Mouse (Mus musculus): ENCODE data around the gene Gpr135. TPM values are rescaled to one million over a fixed set of nuclear protein-coding genes. Genes with fewer than 3 reads are reported as not detected.
"Not testable (repeated sequence)": the region's sequence is repeated elsewhere in the genome, so short reads cannot be mapped to it uniquely, and the experiment has no call there.

Gene Gpr135
- polyA plus RNA-seq, 1 experiment from 2014 or later: 0.64 TPM

DNA sequence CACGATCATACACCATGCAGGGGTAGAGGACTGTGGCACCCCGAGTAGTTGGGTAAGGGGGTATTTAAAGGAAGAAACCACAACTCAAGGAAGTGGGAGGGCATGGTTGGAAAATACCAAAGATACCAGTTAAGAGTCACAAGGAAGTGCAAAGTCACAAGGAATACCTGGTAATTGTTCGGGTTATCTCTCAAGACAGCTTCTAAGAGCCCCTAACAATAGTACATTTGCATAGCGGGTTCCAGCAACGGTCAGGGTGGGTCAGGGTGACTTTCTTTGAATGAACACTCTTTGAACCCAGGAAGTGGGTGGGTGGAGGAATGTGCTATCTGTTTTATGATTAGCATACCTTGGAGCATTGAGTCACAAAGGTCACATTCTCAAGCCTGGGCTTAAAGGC lies 20.8 kb downstream of the Gpr135 start:
- not testable (repeated sequence) for H3K9ac ChIP-seq; H3K27ac ChIP-seq; H3K4me2 ChIP-seq; H3K4me3 ChIP-seq; H3K27me3 ChIP-seq; H3K9me3 ChIP-seq; H3K4me1 ChIP-seq; ATAC-seq (ENCODE audit: borderline replicate concordance, extremely low read depth, low FRiP score, low TSS enrichment); H3K36me3 ChIP-seq
- WGBS: 86% methylated on average over 5 of the region's 5 CpGs

DNA sequence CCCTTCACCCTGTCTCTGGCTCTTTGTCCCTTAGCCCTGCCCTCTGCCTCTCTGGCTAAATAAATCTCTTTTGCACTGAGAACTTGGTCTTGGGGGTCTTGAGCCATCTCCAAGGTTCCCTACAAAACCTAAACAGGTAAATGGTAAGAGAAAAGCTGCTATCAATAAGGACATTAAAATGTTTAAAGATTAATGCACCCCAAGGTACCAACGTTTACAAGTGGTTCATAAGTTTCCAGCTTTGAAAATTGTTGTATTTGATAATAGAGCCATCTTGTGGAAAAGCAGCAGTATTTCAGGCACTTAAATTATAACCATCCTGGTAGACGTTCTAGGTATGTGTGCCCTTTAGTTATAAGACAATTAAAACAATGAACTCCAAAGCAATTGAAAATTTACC lies 23.4 kb downstream of the Gpr135 start:
- Histone ChIP-seq H3K27me3 (no peaks in the 10 kb centered on the region), H3K36me3 (no peaks in the 10 kb centered on the region), H3K9me3 (no peaks in the 10 kb centered on the region), H3K27ac (no peak overlapping the region), H3K4me3 (no peak overlapping the region), H3K9ac (no peak overlapping the region), H3K4me1 (no peaks in the 10 kb centered on the region), H3K4me2 (no peak overlapping the region)
- ATAC-seq (ENCODE audit: borderline replicate concordance, extremely low read depth, low FRiP score, low TSS enrichment): no peak
- 2% methylated on average over 2 of the region's 2 CpGs for WGBS

GRCm38 (mm10) chr12:72041238-72041637 lies 29.7 kb downstream of the Gpr135 start:
- WGBS: 92% methylated on average over 3 of the region's 3 CpGs
- no peak overlapping the region for H3K9ac ChIP-seq
- peaks cover 2% of the 10 kb centered on the region; the same call in 1 of the 2 replicates for H3K4me1 ChIP-seq
- H3K27ac ChIP-seq: no peak overlapping the region
- 0 out of 2 replicates have a peak, but pooled peaks cover 3% of the 10 kb centered on the region for H3K9me3 ChIP-seq
- no peak overlapping the region for H3K4me2 ChIP-seq
- H3K36me3 ChIP-seq: no peaks in the 10 kb centered on the region
- H3K4me3 ChIP-seq: no peak overlapping the region
- H3K27me3 ChIP-seq: no peaks in the 10 kb centered on the region
- ATAC-seq (ENCODE audit: borderline replicate concordance, extremely low read depth, low FRiP score, low TSS enrichment): no peak

DNA sequence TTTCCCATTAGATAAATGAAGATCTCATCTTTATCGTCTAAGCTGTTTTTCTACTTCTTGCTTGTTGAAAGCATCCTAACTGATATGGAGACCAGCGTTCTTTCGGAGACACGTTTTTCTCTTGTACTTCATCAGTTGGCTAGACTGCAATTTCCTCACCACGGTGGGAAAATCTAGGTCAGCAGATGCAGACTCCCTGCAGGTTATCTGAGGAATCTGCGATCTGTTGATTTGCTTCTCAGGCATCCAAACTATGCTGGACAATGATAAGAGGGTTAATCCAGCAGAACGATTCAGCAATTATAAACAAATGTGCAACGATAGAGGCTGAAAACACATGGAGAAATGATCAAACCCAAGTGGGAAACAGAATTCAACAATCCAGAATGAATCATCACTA lies 31.4 kb downstream of the Gpr135 start:
- H3K9me3 ChIP-seq: 0 out of 2 replicates have a peak, but pooled peaks cover 3% of the 10 kb centered on the region
- WGBS: 41% methylated on average over 8 of the region's 8 CpGs
- ATAC-seq (ENCODE audit: borderline replicate concordance, extremely low read depth, low FRiP score, low TSS enrichment): no peak
- no peak overlapping the region for H3K9ac ChIP-seq
- H3K4me2 ChIP-seq: no peak overlapping the region
- H3K27me3 ChIP-seq: no peaks in the 10 kb centered on the region
- H3K27ac ChIP-seq: no peak overlapping the region
- no peak overlapping the region for H3K4me3 ChIP-seq
- H3K4me1 ChIP-seq: peaks cover 4% of the 10 kb centered on the region; the same call in 1 of the 2 replicates
- no peaks in the 10 kb centered on the region for H3K36me3 ChIP-seq

- Histone ChIP-seq H3K36me3 (no peaks in the 10 kb centered on the region), H3K27me3 (no peaks in the 10 kb centered on the region), H3K9ac (no peak overlapping the region), H3K4me1 (peaks cover 4% of the 10 kb centered on the region; the same call in 1 of the 2 replicates), H3K4me2 (no peak overlapping the region), H3K4me3 (no peak overlapping the region), H3K27ac (no peak overlapping the region), H3K9me3 (0 out of 2 replicates have a peak, but pooled peaks cover 3% of the 10 kb centered on the region)
- 58% methylated on average over 2 of the region's 2 CpGs for WGBS
- no peak for ATAC-seq (ENCODE audit: borderline replicate concordance, extremely low read depth, low FRiP score, low TSS enrichment)
Measured at GRCm38 (mm10) chr12:72038866-72039265, 32.1 kb downstream of the Gpr135 start.

- 70% methylated on average over 6 of the region's 6 CpGs for WGBS
- no peak for ATAC-seq (ENCODE audit: borderline replicate concordance, extremely low read depth, low FRiP score, low TSS enrichment)
Measured at GRCm38 (mm10) chr12:72037049-72037448, 33.9 kb downstream of the Gpr135 start.

DNA sequence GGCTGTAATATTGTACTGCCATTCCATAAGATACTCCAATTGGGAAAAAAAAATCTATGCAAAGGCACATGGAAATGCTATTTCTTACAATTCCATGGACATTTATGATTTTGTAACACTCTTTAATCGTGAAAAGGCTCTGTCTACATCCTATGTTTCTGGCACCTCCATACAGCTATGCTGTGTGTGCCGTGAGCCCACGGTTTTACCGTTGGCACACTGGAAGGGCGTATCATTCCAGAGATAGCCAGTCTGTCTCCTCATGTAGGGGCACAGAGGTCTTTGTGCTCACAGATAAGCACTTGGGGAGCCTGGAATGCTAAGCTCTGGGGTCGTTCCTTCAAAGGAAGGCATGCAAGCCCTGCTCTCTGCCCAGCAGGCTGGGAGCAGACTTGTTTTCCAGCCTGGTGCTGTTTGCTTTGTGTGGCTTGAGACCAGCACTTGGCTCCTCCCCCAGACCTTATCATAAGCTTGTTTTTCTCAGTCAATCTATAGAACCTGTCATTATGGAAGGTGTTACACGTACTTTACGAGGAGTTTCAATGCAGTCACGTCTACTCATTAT lies 34.7 kb downstream of the Gpr135 start:
- ATAC-seq (ENCODE audit: borderline replicate concordance, extremely low read depth, low FRiP score, low TSS enrichment): no peak
- no peak overlapping the region for H3K9ac ChIP-seq
- peaks cover 4% of the 10 kb centered on the region; the same call in 1 of the 2 replicates for H3K4me1 ChIP-seq
- 0 out of 2 replicates have a peak overlapping the region, but pooled peaks have one; percentile 14 for H3K27ac ChIP-seq
- no peak overlapping the region for H3K4me2 ChIP-seq
- H3K36me3 ChIP-seq: no peaks in the 10 kb centered on the region
- WGBS: 32% methylated on average over 9 of the region's 9 CpGs
- H3K4me3 ChIP-seq: no peak overlapping the region
- no peaks in the 10 kb centered on the region for H3K27me3 ChIP-seq
- H3K9me3 ChIP-seq: 0 out of 2 replicates have a peak, but pooled peaks cover 3% of the 10 kb centered on the region

More at GRCm38 (mm10) chr12:72037049-72037448, 33.9 kb downstream of the Gpr135 start:
- Histone ChIP-seq H3K4me3 (no peak overlapping the region), H3K4me2 (no peak overlapping the region), H3K27me3 (no peaks in the 10 kb centered on the region), H3K9ac (no peak overlapping the region), H3K27ac (no peak overlapping the region), H3K9me3 (0 out of 2 replicates have a peak, but pooled peaks cover 3% of the 10 kb centered on the region), H3K36me3 (no peaks in the 10 kb centered on the region), H3K4me1 (peaks cover 4% of the 10 kb centered on the region; the same call in 1 of the 2 replicates)

DNA sequence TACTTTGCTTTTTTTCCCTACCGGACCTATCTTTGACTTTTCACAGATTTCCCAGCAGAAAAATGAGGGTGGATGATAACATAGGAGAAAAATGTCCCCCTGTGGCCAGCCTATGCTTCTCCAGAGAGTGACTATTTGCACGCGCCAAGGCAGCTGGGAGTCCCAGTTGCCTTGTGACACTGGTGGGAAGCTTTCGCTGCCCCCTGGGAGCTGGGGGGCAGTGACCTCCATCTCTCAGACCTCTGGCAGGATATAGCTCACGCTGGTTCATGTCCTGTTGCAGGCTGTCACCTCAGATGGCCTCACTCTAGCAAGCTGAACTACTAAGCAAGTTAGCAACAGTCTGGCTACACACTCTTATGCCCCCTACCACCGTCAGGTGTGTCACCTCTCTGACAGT lies 39.1 kb downstream of the Gpr135 start:
- peaks cover 4% of the 10 kb centered on the region; the same call in 1 of the 2 replicates for H3K4me1 ChIP-seq
- no peak overlapping the region for H3K4me2 ChIP-seq
- no peak overlapping the region for H3K9ac ChIP-seq
- WGBS: 66% methylated on average over 6 of the region's 6 CpGs
- no peaks in the 10 kb centered on the region for H3K9me3 ChIP-seq
- H3K27ac ChIP-seq: no peak overlapping the region
- H3K4me3 ChIP-seq: no peak overlapping the region
- H3K27me3 ChIP-seq: no peaks in the 10 kb centered on the region
- no peaks in the 10 kb centered on the region for H3K36me3 ChIP-seq
- ATAC-seq (ENCODE audit: borderline replicate concordance, extremely low read depth, low FRiP score, low TSS enrichment): no peak

DNA sequence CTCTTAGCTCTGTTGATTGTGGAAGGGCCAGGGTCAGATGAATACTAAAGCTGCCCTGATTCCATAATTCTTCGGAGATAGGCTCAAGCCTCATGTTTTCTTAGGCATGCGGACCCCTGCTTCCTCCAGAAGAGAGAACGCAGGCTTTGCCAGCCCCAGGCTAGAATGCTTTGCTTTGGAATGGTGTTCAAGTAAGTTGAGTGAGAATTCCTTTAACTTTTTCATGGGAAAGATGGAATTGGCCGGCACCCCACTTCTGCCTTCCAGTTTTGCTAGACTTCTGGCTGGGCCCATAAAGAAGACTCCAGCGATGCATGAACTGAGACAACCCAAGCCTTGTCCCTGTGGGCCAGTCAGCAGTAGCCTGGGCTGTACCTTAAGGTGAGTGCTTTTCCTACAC lies 39.8 kb downstream of the Gpr135 start:
- Histone ChIP-seq H3K9me3 (no peaks in the 10 kb centered on the region), H3K27me3 (no peaks in the 10 kb centered on the region), H3K9ac (no peak overlapping the region), H3K4me1 (peaks cover 2% of the 10 kb centered on the region; the same call in 1 of the 2 replicates), H3K27ac (no peak overlapping the region), H3K4me2 (no peak overlapping the region), H3K4me3 (no peak overlapping the region), H3K36me3 (no peaks in the 10 kb centered on the region)
- WGBS: 80% methylated on average over 5 of the region's 5 CpGs
- ATAC-seq (ENCODE audit: borderline replicate concordance, extremely low read depth, low FRiP score, low TSS enrichment): no peak

- Histone ChIP-seq H3K9ac (no peak overlapping the region), H3K27ac (no peak overlapping the region), H3K4me3 (no peak overlapping the region), H3K27me3 (no peaks in the 10 kb centered on the region), H3K9me3 (no peaks in the 10 kb centered on the region), H3K4me1 (peaks cover 10% of the 10 kb centered on the region), H3K4me2 (no peak overlapping the region), H3K36me3 (no peaks in the 10 kb centered on the region)
- WGBS: 49% methylated on average over 6 of the region's 6 CpGs
- ATAC-seq (ENCODE audit: borderline replicate concordance, extremely low read depth, low FRiP score, low TSS enrichment): no peak
Measured at GRCm38 (mm10) chr12:72025275-72025795, 45.6 kb downstream of the Gpr135 start.

- Histone ChIP-seq H3K4me1 (peaks cover 10% of the 10 kb centered on the region), H3K27ac (no peak overlapping the region; the same call in 1 of the 2 replicates), H3K9ac (no peak overlapping the region), H3K4me2 (no peak overlapping the region), H3K9me3 (no peaks in the 10 kb centered on the region), H3K36me3 (no peaks in the 10 kb centered on the region), H3K4me3 (no peak overlapping the region), H3K27me3 (no peaks in the 10 kb centered on the region)
- 95% methylated on average over 5 of the region's 5 CpGs for WGBS
- no peak for ATAC-seq (ENCODE audit: borderline replicate concordance, extremely low read depth, low FRiP score, low TSS enrichment)
Measured at GRCm38 (mm10) chr12:72023572-72023971, 47.4 kb downstream of the Gpr135 start.

GRCm38 (mm10) chr12:72022790-72023189 lies 48.1 kb downstream of the Gpr135 start:
- Histone ChIP-seq H3K9me3 (no peaks in the 10 kb centered on the region), H3K9ac (no peak overlapping the region), H3K36me3 (no peaks in the 10 kb centered on the region), H3K27me3 (no peaks in the 10 kb centered on the region), H3K4me1 (peaks cover 10% of the 10 kb centered on the region), H3K27ac (no peak overlapping the region; the same call in 1 of the 2 replicates), H3K4me2 (no peak overlapping the region), H3K4me3 (no peak overlapping the region)
- ATAC-seq (ENCODE audit: borderline replicate concordance, extremely low read depth, low FRiP score, low TSS enrichment): 0 out of 2 replicates have a peak, but pooled peaks have one; percentile 21
- WGBS: 56% methylated on average over 3 of the region's 3 CpGs
